Mouse (Mus musculus) left cerebral cortex, postnatal 10 days (tissue): Measurements from ENCODE around the gene Rnf8. TPM values are rescaled to one million over a fixed set of nuclear protein-coding genes. Genes with fewer than 3 reads are reported as not detected.
"Not testable (repeated sequence)": the region's sequence is repeated elsewhere in the genome, so short reads cannot be mapped to it uniquely, and the experiment has no call there.

Experiments
- DNase-seq, 2 experiments: peaks; one replicate each; pipeline ENCODE4 v3.0.0; 2021 to 2022; ENCODE audit warnings: low spot score in 2 of 2, mixed read lengths in 1 of 2; ENCODE audit errors: extremely low spot score in 1 of 2
- intact Hi-C: fragments of 180-260 bp; cut with DNase I; formaldehyde crosslinking; loops from one replicate; pipeline ENCODE4 v1.15.1; 2025
- total RNA-seq, 2 experiments: library from RNA; stranded (reverse); gene quantifications; 2 replicates each; pipeline ENCODE4 v1.2.3; 2021

The Rnf8 gene
- total RNA-seq: 10 to 100 TPM; 44.0 to 47.8 TPM

DNA sequence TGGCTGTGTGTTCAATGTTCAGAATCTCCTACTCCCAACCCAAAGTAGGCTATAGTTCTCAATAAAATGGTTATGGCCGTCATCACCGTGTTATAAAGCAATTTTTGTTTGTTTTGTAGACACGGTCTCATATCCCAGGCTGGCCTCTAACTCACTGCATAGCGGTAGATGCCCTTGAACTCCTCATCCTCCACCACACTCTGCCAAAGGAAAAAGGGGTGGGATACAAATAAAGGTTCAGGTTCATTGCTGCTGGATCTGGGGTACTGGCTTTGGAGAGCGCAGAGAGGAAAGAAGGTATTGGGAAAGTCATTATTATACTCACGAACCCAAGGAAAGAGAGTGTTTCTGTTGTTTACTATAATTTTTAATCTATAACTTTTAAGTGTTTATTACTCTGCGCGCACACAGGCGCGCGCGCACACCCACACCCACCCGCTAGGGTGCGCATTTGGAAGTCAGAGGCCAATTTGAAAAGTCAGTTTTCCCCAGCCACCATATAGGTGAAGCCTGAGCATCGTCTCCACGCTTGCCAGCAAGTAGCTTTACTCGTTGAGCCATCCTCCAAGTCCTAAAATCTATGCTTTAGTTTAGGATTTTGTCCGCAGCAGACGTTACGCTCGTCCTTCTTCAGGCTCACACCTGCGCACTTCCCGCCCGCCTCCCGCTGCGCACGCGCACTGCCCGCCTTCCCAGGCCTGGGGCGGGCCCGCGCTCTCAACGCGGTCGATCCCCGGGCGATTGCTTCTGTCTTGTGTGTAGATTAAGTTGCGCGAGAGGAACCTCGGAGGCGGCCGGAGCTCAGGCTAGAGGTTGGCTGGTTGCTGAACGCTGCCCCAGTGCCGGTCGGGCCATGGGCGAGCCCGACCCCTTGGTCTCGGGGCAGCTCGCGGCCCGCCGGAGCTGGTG, at the start of gene Rnf8, which contains the start of gene Gm28043:
Gene Rnf8, plus strand, starts transcription at position 676 of the 909 bp plus-strand sequence.
Gene Gm28043, plus strand, starts transcription at position 762 of the 909 bp plus-strand sequence.
- intact Hi-C loops: no loop called here
- DNase-seq: peak; percentile 89 to 95

DNA sequence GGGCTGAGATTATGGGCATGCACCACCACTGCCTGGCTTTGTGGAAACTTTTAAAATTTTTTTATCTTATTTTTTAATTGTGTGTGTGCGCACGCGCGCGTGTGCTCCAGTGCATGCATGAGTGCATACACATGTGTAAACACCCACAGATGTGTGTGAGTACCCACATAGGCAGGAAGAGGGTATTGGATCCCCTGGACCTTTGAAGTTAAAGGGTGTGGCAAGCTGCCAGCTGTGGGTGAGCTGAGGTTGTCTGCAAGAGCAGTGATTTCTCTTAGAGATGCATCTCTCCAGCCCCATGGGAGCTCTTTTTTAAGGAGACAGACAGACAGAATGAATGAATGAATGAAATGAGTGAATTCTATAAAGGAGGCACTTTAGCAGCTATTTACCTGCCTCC, 49.1 kb upstream of the Rnf8 start:
- intact Hi-C loops: no loop called here
- no peak for DNase-seq

DNA sequence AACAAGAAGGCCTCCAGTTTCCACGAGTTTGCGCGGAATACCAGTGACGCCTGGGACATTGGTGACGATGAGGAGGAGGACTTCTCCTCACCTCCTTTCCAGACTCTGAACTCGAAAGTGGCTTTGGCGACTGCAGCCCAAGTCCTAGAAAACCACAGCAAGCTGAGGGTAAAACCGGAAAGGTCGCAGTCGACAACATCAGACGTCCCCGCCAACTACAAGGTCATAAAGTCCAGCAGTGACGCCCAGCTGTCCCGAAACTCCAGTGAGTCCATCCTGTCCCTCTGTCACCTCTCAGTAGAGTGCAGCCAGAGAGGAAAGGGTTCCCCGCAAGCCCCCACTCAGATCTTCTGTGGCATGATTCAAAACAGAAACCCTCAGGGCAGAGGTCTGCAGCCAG, 46.2 kb upstream of the Rnf8 start:
- no peak for DNase-seq
- intact Hi-C loops: no loop called here

DNA sequence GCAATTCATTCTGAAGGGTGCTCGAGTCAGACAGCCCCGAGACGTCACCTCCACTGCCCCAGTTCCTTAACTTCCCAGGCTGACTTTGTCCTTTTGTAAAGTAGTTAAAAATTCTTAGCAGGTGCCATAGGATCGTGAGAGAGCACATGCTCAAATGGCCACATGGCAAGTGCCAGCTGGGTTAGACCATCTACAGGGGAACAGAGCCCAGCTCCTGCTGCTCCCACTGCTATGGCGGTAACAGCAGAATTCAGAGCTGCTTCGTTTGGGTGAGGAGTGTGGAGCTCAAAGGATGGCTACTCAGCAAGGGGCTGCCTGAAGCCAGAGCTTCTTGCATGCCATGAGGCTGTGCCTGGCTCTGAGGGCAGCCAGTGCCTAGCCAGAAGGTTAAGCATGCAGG, 44.8 kb upstream of the Rnf8 start:
- intact Hi-C loops: no loop called here
- no peak for DNase-seq

DNA sequence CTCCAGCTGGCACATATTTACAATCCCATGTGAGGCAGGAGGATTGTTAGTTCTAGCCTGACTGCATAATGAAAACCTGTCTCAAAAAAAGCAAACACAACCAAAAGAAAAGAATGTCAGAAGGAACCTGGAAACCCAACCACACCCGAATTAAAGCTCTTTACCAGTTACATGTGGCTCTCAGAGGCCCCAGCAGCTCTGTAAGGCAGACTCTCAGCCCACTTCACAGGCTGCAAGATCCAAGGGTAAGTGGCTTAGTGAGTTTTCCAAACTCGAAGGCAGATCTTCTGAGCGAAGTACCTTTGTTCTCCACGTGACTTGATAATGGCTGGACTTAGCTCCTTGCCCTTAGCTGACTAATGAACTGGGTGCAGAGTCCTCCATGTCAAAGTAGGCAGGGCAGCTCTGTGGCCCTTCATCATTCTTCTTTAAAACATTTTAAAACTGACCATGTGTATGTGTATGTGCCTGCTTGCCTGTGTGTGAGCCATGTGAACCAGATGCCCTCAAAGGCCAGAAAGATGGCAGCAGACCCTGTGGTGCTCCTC, 34.9 kb upstream of the Rnf8 start:
- intact Hi-C loops: no loop called here
- DNase-seq: no peak

DNA sequence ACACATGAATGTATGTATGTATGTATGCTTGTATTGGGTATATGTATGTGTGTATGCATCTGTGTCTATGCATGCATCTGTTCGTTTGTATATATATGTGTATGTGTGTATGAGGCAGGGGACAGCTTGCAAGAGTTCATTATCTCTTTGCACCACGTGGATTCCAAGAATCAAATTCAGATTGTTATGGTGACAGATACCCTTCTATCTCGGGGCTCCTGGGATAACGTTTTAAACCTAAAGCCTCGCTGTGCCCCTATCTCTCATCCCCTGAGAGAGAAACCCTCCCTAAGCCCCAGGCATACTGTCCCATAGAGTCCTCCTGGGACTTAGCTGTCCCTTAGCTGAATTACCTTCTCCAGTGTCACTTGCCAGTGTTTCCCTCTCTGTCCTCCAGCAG, 31.0 kb upstream of the Rnf8 start:
- DNase-seq: no peak
- intact Hi-C loops: no loop called here

DNA sequence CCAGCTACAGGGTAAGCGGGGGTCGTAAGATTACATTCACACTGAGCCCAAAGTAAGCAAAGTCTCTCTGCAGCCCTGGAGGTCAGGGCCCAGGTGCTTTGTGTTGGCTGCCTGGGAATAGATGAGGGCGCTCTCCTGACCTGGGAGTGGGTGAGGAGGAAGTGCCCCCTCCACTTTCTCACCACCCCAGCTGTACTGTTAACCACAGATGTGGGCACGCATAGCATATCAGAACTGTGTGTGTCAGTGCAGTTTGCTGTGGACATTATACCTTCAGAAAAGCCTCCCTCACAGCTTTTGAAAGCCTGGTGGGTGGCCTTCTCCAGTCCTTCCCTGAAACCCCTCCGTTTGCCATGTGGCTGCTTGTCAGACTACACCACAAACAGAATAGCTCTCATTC, 30.3 kb upstream of the Rnf8 start:
- DNase-seq: no peak
- intact Hi-C loops: no loop called here

DNA sequence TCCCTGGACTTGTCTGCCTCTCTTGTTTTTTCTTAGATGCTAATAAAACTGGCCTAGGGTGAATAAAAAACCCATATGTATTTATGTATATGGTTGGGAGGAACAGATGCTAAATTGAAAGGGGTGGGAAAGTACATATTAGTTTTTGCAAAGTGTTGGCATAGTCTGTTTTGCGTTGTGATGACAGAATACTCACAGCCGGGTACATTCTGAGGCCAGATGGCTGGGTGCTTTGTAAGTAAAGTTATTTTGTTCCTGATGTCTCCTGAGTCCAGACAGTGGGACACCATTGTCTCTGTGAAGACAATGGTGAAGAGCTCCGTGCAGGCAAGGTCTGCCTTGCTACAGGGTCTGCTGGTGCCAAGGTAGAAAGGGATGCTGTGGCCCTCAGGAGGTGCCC, 29.9 kb upstream of the Rnf8 start:
- intact Hi-C loops: no loop called here
- DNase-seq: no peak

DNA sequence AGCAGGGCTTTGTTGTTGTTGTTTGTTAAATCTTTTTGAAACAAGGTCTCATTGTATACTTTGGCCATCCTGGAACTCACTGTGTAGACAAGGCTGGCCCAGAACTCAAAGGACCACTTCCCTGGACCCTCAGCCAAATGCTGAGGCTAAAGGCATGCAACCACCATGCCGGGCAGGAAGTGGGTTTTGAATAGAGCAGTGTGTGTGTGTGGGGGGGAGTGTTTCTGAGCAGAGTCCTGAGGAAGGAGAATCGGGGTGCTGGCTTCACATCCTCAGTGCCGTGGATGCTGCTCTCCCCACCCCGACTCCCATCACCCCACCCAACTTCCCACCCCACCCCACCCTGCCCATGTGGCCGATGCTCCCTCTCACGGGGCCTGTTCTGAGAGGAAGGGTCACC, 29.1 kb upstream of the Rnf8 start:
- DNase-seq: no peak
- intact Hi-C loops: no loop called here

DNA sequence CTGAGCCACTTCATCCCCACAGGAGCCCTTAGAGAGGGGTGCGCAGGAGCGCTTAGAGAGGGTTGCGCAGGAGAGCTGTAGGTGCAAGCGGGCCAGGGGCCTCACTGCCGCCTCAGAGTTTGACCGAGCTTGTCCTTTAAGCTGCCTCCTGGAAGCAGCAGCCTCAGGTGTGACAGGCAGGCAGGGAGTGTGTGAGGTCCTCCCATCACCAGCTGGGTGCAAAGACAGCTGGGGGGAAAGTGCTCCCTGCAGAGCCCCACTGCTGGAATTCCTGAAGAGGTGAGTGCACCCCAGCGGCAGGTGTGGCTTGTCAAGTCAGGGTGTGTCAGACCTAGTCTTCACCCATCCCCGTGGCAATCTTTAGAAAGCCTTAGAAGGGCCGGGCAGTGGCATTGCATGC, 27.7 kb upstream of the Rnf8 start:
- intact Hi-C loops: no loop called here
- no peak for DNase-seq

DNA sequence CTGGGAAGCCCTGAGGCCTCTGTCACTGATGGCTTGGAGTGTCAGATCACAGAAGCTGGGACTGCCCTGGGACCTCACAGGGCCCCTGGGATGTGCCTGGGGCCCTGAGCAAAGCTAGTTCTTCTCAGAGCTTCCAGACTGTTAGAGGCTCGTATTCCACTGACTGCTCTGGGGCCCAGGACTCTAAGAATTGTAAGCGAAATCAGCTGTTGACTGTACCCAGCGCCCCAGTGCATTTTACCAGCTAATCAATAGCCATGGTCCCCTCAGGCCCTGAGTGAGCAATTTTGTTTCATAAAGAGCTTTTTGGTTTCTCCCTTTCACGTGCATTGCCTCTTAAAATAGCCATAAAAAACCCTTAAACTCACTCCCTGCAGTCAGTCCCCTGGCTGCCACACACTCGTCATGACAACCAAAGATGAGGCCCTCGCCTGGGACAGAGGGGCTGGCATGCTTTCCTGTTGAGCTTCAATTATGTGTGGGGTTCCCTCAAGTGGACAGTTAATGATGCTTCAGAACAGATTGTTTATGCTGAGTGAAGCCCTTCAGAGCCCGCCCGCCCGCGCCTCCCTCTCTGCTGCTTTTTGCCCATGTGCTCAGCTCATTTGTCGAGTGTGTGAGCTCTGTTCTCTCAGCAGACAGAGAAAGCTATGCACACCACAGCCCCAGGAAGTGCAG, 25.2 kb upstream of the Rnf8 start:
- intact Hi-C loops: no loop called here
- no peak for DNase-seq

DNA sequence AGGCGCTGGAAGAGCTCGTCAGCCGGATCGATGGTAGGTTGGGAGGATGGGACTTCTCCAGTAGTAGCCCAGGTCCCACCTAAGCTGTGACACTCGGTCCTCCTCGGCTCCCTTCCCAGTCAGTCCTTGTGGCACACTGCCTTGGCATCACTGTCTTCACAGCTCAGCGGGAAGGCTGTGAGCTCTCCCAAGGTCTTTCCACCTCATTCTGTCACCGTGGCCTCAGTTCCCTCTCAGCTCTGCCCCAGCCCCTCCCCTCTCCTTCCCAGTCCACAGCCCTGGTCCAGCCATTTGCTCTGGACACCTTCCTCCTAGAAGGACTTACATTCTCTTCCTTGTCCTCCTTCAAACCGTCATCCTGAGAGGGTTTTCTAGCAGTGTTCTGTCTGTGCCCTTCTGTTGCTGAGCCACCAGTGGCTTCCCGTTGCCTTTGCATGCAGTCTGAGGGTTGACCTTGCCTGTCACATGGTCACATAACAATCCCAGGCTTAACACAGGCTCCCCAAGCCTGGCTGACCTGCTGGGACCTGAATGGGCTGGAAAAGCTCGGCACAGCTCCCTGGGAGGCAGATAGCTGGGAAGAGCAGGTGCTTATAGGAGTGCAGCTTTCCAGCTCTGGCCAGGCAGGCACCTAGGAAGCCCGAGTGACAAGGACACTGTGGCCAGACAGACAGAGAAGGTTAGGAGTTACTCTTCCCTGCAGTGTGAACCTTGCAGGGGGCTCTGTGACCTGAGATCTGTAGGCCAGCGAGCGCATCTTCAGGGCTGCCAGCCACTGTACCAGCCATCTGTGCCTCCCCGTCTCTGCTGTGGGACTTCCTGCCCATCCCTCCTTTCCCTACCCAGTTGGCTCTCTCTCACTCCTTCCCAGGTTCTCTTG, 18.5 kb upstream of the Rnf8 start:
- no peak for DNase-seq
- intact Hi-C loops: no loop called here

DNA sequence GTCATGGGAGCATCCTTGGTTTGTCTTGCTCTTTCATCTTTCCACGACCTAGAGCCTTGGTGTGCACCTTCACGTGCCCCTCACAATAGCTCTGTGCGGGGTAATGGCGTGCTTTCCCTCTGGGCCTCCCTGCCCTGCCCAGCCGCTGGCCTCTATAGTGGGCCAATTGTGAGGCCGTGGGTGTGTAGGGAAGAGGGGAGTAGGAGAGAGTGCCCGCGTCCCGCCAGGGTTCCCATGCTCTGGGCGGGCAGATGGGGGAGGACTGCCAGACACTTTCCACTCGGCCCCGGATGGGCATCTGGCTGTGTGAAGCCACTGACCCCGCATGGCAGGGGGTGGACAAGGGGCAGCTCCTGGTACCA, 17.8 kb upstream of the Rnf8 start:
- DNase-seq: no peak
- intact Hi-C loops: no loop called here

DNA sequence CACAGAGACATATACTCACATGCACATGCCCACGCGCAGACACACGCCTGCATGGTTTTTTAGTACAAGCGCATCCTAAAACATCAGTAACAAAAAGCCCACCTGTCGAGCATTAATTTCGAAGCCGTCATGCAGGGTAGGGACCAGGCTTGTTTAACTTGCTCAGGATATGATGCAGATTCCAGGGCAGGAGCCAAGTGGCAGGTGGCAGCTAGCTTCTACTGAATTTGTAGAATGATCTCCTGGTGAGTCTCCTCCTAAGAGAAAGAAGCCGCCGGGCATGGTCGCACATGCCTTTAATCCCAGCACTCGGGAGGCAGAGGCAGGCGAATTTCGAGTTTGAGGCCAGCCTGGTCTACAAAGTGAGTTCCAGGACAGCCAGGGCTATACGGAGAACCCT, 15.5 kb upstream of the Rnf8 start:
- DNase-seq: no peak
- intact Hi-C loops: no loop called here

DNA sequence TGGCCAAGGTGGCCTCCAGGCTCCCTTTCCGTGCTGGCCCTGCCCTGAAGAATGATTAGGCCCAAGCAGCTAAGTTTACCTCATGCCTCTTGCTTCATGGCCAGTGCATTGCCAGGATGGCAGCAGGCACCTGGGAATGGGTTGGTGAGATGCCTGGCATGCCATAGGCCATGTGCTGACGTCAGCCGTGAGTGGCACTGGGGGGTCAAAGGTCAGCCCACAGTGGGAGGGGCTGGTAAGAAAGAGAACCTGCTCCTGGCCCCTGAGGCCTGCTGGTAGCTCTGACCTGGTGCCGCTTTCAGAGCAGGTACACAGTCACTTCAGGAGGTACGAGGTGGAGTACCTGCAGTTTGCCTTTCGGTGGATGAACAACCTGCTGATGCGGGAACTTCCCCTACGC, 15.1 kb upstream of the Rnf8 start:
- peak in 1 of 2 experiments; percentile 42 for DNase-seq
- intact Hi-C loops: no loop called here

DNA sequence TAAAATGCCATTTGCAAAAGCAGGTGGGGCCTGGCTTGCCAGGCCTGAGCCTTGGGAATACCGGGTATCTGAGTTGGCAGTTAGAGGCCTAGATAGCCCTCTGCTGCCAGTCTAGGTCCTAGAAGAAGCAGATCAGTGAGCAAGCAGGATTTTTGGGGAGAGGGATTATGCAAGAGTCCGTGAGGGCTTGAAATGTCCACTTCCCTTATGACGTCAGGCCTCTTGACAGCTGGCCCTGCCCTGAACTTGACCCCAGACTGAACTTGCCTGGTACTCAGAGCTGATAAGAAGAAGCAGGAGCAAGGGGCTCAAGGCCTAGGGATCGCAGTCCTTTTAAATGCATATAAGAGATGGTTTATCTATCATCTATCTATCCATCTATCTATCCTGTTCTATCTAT, 13.2 kb upstream of the Rnf8 start:
- intact Hi-C loops: loop anchor here (10.0 kb wide), 1 partner anchor 283 kb away; no protein-coding TSS in a partner anchor
- no peak for DNase-seq

DNA sequence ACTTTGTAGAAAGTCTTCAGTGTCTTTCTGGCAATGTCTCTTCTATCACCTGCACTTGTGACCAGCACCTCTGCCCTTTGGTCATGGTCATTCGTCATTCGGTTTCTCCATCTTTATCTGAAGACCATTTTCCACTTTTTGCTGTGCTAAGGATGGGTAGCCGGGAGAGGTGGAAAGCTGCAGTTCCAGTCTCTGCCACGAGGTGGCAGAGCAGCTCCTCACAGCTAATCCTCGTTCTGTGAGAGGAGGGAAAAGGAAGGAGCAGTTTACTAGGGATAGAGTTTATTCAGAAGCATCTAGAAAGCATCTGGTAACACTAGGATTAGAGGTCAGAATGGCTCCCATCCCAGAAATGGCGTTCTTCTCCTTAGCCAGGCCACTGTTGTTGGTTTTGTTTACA, 11.3 kb upstream of the Rnf8 start:
- peak; percentile 64 to 82 for DNase-seq
- intact Hi-C loops: loop anchor here (10.0 kb wide), 1 partner anchor 282 kb away; no protein-coding TSS in a partner anchor

DNA sequence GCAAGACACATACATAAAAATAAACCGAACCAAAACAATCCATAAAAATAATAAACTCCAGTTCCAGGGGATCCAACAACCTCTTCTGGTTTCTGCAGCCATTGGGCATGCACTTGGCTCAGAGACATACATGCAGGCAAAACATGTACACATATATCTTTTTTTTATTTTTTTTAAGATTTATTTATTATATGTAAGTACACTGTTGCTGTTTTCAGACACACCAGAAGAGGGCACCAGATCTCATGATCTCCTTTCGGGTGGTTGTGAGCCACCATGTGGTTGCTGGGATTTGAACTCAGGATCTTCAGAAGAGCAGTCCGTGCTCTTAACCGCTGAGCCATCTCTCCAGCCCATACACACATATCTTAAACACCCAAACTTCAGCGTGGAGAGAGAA, 1.1 kb upstream of the Rnf8 start:
- intact Hi-C loops, DNase-seq: not testable (repeated sequence)

DNA sequence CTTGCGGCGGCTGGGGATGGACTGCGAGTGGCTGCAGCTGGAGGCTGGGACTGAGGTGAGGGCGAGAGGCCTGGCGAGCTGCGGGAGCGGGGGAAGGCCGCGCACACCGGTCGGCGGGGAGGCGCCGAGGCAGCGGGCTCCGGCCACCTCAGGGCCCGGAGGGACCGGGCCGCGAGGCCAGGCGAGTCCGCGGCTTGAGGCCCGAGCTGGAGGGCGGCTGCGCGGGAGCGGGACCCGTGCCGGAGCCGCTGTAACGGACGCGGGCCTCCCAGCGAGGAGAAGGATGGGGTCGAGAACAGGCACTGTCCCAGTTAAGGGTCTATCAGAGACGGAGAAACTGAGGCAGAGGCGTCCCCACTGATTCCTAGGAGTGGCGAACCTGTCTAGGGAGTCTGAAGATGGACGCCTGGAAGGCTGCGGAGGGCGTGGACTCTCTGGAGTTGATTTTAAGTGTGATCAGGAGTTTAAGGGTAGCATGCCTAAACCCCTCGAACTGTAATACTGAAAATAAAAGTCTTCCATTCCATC, 498 bp downstream of the Rnf8 start:
- intact Hi-C loops: no loop called here
- DNase-seq: no peak
